Mouse (Mus musculus) midbrain, embryonic 13.5 days (tissue): ENCODE measurements around the gene Noxo1. TPM values are rescaled to one million over a fixed set of nuclear protein-coding genes. Genes with fewer than 3 reads are reported as not detected.
"Not testable (repeated sequence)": the region's sequence is repeated elsewhere in the genome, so short reads cannot be mapped to it uniquely, and the experiment has no call there.

Experiments used
- ATAC-seq: fragments of 200-750 bp; cut with Nextera tagmentation; 2 replicates; pipeline ENCODE4 v1.8.0; 2017; ENCODE audit warnings: mild to moderate bottlenecking, moderate TSS enrichment, moderate library complexity
- H3K27ac ChIP-seq: fragments of 300-500 bp; sonication (generic); 2 replicates; pipeline ENCODE4 v1.5.1; 2015; ENCODE audit warnings: inconsistent platforms, mild to moderate bottlenecking, moderate library complexity
- H3K27me3 ChIP-seq: fragments of 300-500 bp; sonication (generic); 2 replicates; pipeline ENCODE4 v1.6.1; 2015; ENCODE audit warnings: mild to moderate bottlenecking, inconsistent platforms
- H3K36me3 ChIP-seq: fragments of 300-500 bp; sonication (generic); 2 replicates; pipeline ENCODE4 v1.6.1; 2015; ENCODE audit warnings: mild to moderate bottlenecking, inconsistent platforms
- H3K4me1 ChIP-seq: fragments of 300-500 bp; sonication (generic); replicated peaks from 2 replicates; pipeline ENCODE4 v1.6.1; 2015; ENCODE audit warnings: inconsistent platforms
- H3K4me2 ChIP-seq: fragments of 300-500 bp; sonication (generic); replicated peaks from 2 replicates; pipeline ENCODE4 v1.6.1; 2015; ENCODE audit warnings: moderate library complexity, mild to moderate bottlenecking, inconsistent platforms
- H3K4me3 ChIP-seq: fragments of 300-500 bp; sonication (generic); replicated peaks from 2 replicates; pipeline ENCODE4 v1.5.1; 2015; ENCODE audit warnings: mild to moderate bottlenecking, inconsistent platforms
- H3K9ac ChIP-seq: fragments of 300-500 bp; sonication (generic); replicated peaks from 2 replicates; pipeline ENCODE4 v1.6.1; 2015; ENCODE audit warnings: mild to moderate bottlenecking, inconsistent platforms
- H3K9me3 ChIP-seq: fragments of 300-500 bp; sonication (generic); 2 replicates; pipeline ENCODE4 v1.6.1; 2016; ENCODE audit warnings: mild to moderate bottlenecking, inconsistent platforms
- WGBS: fragments of 180-500 bp; shearing (Covaris S2); methylation state at CpG from one replicate; pipeline ENCODE4 v1.1.7; 2015; 5-methylcytosine and 5-hydroxymethylcytosine counted together
- polyA plus RNA-seq: library from polyadenylated mRNA; unstranded; fragments of >200 nt; fragmentation: Nextera tagmentation; extraction: Ambion mirVana; gene quantifications from 2 replicates; pipeline ENCODE4 v1.2.1, GENCODE M21; 2015

Noxo1 gene
- polyA plus RNA-seq, 1 experiment from 2014 or later, result 2.2 TPM

- H3K27ac ChIP-seq, result peak within 1 kb of the TSS; percentile 70
- H3K27me3 ChIP-seq, result no peaks in the 10 kb centered on the region
- WGBS, result 4% methylated on average over 32 of the region's 32 CpGs
These were observed 11.2 kb downstream of the Noxo1 start, which contains the start of gene Tbl3 for GRCm38 (mm10) chr17:24706982-24707800. Tbl3 (minus strand) TSS chr17:24707660.

GRCm38 (mm10) chr17:24707801-24708425 is 11.9 kb downstream of the Noxo1 start:
- ATAC-seq, result peak; percentile 72
- peak overlapping the region; percentile 89 for H3K4me2 ChIP-seq
- no peaks in the 10 kb centered on the region for H3K27me3 ChIP-seq
- peak overlapping the region; percentile 71 for H3K9ac ChIP-seq
- peaks cover 19% of the 10 kb centered on the region for H3K4me1 ChIP-seq
- H3K27ac ChIP-seq, result peak overlapping the region; percentile 70
- no peaks in the 10 kb centered on the region for H3K9me3 ChIP-seq
- WGBS, result 6% methylated on average over 24 of the region's 24 CpGs
- peak overlapping the region; percentile 64 for H3K4me3 ChIP-seq
- H3K36me3 ChIP-seq, result peaks cover 24% of the 10 kb centered on the region

More at GRCm38 (mm10) chr17:24706982-24707800, 11.2 kb downstream of the Noxo1 start, which contains the start of gene Tbl3:
- H3K4me3 ChIP-seq, result peak within 1 kb of the TSS; percentile 64
- H3K9ac ChIP-seq, result peak within 1 kb of the TSS; percentile 71
- peak within 1 kb of the TSS; percentile 89 for H3K4me2 ChIP-seq
- peaks cover 19% of the 10 kb centered on the region for H3K4me1 ChIP-seq
- no peaks in the 10 kb centered on the region for H3K9me3 ChIP-seq
- ATAC-seq, result peak; percentile 92
- H3K36me3 ChIP-seq, result peaks cover 32% of the 10 kb centered on the region

GRCm38 (mm10) chr17:24708646-24709045 is 12.6 kb downstream of the Noxo1 start:
- H3K4me1 ChIP-seq, result peaks cover 19% of the 10 kb centered on the region
- no peak overlapping the region for H3K27ac ChIP-seq
- ATAC-seq, result no peak
- 36% methylated on average over 2 of the region's 2 CpGs for WGBS
- no peak overlapping the region for H3K9ac ChIP-seq
- H3K4me2 ChIP-seq, result peak overlapping the region; percentile 89; the same call in 1 of the 2 replicates
- peaks cover 20% of the 10 kb centered on the region for H3K36me3 ChIP-seq
- no peak overlapping the region for H3K4me3 ChIP-seq
- no peaks in the 10 kb centered on the region for H3K27me3 ChIP-seq
- H3K9me3 ChIP-seq, result no peaks in the 10 kb centered on the region

- no peak for ATAC-seq
- WGBS, result 19% methylated on average over 6 of the region's 6 CpGs
These were observed 19.5 kb downstream of the Noxo1 start for GRCm38 (mm10) chr17:24715556-24715955.

GRCm38 (mm10) chr17:24716166-24716682 is 20.2 kb downstream of the Noxo1 start:
- Histone ChIP-seq H3K9ac (no peak overlapping the region; the same call in 1 of the 2 replicates), H3K9me3 (no peaks in the 10 kb centered on the region), H3K27me3 (no peaks in the 10 kb centered on the region), H3K27ac (no peak overlapping the region), H3K4me1 (peaks cover 14% of the 10 kb centered on the region), H3K4me2 (no peak overlapping the region), H3K4me3 (no peak overlapping the region), H3K36me3 (peaks cover 22% of the 10 kb centered on the region)
- no peak for ATAC-seq
- WGBS, result 93% methylated on average over 15 of the region's 15 CpGs

More at GRCm38 (mm10) chr17:24715556-24715955, 19.5 kb downstream of the Noxo1 start:
- Histone ChIP-seq H3K9me3 (no peaks in the 10 kb centered on the region), H3K4me1 (peaks cover 9% of the 10 kb centered on the region), H3K4me2 (no peak overlapping the region), H3K27me3 (no peaks in the 10 kb centered on the region), H3K27ac (no peak overlapping the region), H3K4me3 (no peak overlapping the region), H3K36me3 (peaks cover 21% of the 10 kb centered on the region), H3K9ac (no peak overlapping the region)

GRCm38 (mm10) chr17:24717943-24718342 is 21.9 kb downstream of the Noxo1 start, which contains the start of the genes Rnf151 and Rps2:
Rnf151 (minus strand) TSS chr17:24718063.
Rps2 (plus strand) TSS chr17:24718116.
- no peak for ATAC-seq
- H3K4me1 ChIP-seq, result peaks cover 31% of the 10 kb centered on the region
- no peak within 1 kb of the TSS for H3K27ac ChIP-seq
- peaks cover 37% of the 10 kb centered on the region for H3K36me3 ChIP-seq
- H3K4me3 ChIP-seq, result peak within 1 kb of the TSS; percentile 88
- H3K4me2 ChIP-seq, result peak within 1 kb of the TSS; percentile 82
- no peaks in the 10 kb centered on the region for H3K9me3 ChIP-seq
- H3K9ac ChIP-seq, result peak within 1 kb of the TSS; percentile 92; the same call in 1 of the 2 replicates
- 88% methylated on average over 4 of the region's 4 CpGs for WGBS
- no peaks in the 10 kb centered on the region for H3K27me3 ChIP-seq

GRCm38 (mm10) chr17:24718938-24719337 is 22.9 kb downstream of the Noxo1 start:
- peaks cover 41% of the 10 kb centered on the region for H3K4me1 ChIP-seq
- WGBS, result 67% methylated on average over 5 of the region's 5 CpGs
- peak overlapping the region; percentile 82 for H3K4me2 ChIP-seq
- H3K27ac ChIP-seq, H3K9me3 ChIP-seq, ATAC-seq, H3K27me3 ChIP-seq: not testable (repeated sequence)
- peak overlapping the region; percentile 88 for H3K4me3 ChIP-seq
- peaks cover 37% of the 10 kb centered on the region for H3K36me3 ChIP-seq
- peak overlapping the region; percentile 92 for H3K9ac ChIP-seq

- H3K4me2 ChIP-seq, result peak overlapping the region; percentile 82
- H3K27ac ChIP-seq, result peak overlapping the region; percentile 87
- under 1% methylated on average over 61 of the region's 61 CpGs for WGBS
- peaks cover 41% of the 10 kb centered on the region for H3K4me1 ChIP-seq
- H3K9me3 ChIP-seq, result no peaks in the 10 kb centered on the region
- H3K27me3 ChIP-seq, result no peaks in the 10 kb centered on the region
- peak; percentile 98 for ATAC-seq
- H3K9ac ChIP-seq, result peak overlapping the region; percentile 92
- peaks cover 37% of the 10 kb centered on the region for H3K36me3 ChIP-seq
- peak overlapping the region; percentile 88 for H3K4me3 ChIP-seq
These were observed 23.6 kb downstream of the Noxo1 start for GRCm38 (mm10) chr17:24719494-24720222.

GRCm38 (mm10) chr17:24720616-24721015 is 24.6 kb downstream of the Noxo1 start:
- peak overlapping the region; percentile 88 for H3K9ac ChIP-seq
- H3K4me1 ChIP-seq, result peaks cover 41% of the 10 kb centered on the region
- peak overlapping the region; percentile 88 for H3K4me3 ChIP-seq
- H3K27ac ChIP-seq, ATAC-seq, H3K27me3 ChIP-seq, H3K9me3 ChIP-seq: not testable (repeated sequence)
- H3K36me3 ChIP-seq, result peaks cover 37% of the 10 kb centered on the region
- WGBS, result 2% methylated on average over 11 of the region's 11 CpGs
- H3K4me2 ChIP-seq, result peak overlapping the region; percentile 82

- Histone ChIP-seq H3K36me3 (peaks cover 32% of the 10 kb centered on the region), H3K4me1 (peaks cover 41% of the 10 kb centered on the region), H3K4me2 (peak overlapping the region; percentile 82), H3K9ac (peak overlapping the region; percentile 64), H3K4me3 (peak overlapping the region; percentile 88)
- ATAC-seq, H3K9me3 ChIP-seq, H3K27me3 ChIP-seq, H3K27ac ChIP-seq: not testable (repeated sequence)
- WGBS, result 80% methylated on average over 7 of the region's 7 CpGs
These were observed 25.4 kb downstream of the Noxo1 start for GRCm38 (mm10) chr17:24721383-24721955.
